Mouse (Mus musculus): ENCODE data around the gene Pik3r2.

The Pik3r2 gene

DNA sequence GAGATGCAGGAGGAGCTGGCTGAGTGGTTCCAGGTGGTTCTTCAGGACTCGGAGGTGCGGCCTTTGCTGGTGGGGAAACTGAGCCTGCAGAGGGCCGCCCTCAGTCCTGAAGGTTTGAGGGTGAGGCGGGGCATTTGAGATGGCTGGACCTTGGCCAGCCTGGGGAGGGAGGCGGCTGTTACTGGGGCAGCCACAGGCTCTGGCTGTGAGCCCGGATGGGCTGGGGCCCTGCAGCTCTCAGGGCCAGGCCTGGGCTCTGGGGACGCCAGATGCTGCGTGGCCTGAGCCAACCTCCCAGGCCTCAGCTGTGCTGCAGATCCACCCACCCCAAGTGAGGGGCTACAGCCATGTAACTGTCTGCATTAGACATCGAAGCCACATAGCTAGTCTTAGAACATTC lies 2.7 kb downstream of the Pik3r2 start:
- DNase-seq (ENCODE audit: low read depth, low spot score): no peak

DNA sequence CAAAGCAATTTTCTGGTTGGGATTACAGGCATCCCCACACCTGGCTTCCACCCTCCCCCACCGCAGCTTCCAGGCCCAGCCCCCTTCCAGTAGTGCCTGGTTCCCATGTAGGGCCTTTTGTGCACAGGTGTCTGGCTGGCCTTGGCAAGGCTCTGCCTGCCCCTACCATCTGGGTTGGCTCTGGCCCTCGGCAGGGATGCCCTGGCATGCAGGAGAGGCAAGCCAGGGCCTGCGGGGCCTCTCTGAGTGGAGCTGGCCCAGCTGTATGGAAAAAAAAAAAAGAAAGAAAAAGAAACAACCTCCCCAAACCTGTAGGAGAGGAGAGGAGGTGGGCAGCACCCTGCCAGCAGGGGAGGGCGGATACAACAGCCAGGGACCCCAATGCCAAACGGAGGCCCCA lies 3.1 kb downstream of the Pik3r2 start:
- no peak for DNase-seq (ENCODE audit: low read depth, low spot score)

DNA sequence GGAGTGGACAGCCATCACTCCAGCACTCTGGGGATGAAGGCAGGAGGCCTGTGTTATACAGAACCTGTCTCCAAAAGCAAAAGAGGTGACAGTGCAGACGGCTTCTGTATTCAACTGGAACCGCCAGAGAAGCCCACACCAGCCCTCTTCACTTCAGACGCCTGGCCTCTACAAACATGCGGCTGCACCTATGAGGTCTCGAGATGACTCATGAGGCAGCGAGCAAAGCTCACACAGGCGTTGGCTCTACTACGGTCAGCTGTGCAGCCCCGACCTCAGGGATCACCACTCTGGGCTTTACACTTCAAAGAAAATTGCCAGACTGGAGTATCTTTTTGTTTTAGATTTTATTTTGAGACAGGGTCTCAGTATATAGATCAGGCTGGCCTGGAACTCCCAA lies 3.6 kb downstream of the Pik3r2 start:
- no peak for DNase-seq (ENCODE audit: low read depth, low spot score)

DNA sequence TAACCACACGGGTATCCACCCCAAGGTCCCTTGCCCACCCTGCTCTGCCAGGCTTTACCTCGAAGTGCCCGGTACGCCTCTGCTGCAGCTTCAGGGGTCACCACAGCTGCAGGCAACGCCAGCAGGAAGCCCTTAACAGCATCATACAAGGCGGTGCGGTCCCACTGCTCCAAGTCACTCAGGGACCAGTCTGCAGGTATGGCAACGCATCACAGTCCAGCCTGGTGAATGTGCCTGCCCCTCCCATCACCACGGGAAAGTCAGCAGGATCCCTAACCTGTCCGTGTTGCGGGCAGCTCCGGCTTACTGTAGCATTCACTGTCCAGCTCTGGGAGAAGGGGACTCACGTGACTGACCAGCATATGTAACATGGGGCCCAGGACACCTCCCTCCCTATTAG lies 4.4 kb downstream of the Pik3r2 start:
- DNase-seq (ENCODE audit: low read depth, low spot score): no peak

DNA sequence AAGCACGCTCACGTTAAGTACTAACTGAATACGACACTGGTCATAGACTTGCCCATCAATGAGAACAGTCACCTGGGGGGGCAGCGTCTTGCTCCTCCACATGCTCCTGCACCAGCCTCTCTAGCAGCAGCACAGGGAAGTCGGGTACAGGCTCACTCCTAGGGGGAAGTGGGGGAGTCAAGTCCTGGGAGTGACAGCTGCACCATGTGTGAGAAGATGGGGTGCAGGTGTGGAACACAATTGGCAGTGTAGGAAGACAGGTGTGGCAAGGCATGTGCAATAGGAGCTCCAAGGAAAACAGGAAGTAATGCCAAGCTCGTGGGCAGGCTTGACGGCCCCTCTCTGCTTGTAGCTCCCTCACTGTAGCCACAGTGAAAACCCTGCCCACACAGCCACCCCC lies 5.3 kb downstream of the Pik3r2 start:
- no peak for DNase-seq (ENCODE audit: low read depth, low spot score)

DNA sequence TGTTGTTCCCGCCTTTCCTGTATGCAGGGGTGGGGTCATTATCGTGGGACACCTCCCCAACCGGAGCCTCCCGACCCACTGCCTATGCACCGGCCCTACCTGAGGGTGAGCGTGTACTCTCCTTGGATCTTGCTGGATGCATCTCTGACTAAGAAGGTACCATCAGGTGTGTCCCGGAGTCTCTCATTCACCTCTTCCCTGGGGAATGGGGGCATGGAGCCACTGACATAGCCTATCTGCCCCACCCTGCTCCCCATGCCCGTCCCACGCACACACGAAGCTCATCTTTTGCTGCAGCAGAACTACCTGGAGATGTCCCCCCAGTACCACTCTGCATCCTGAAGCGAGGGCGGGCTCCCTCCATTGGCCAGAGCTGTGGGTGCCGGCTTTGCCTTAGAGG lies 5.8 kb downstream of the Pik3r2 start:
- DNase-seq (ENCODE audit: low read depth, low spot score): no peak

DNA sequence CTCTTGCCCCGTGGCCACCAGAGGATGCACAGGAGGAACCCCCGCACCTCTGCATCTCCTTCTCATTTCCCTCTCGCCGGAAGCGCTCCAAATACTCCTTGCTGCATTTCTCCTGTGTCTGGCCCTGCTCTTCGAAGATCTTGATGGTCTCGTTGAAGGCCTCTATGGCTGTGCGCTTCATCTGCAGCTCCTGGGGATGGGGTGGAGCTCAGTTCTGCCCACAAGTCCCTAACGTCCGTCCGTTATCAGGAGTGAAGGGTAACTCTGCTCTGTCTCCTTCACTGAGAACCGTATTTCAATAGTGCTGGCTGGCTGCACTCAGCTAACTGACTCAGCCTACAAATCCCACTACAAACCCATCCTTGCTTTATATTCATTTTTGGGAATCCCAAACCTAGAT lies 6.7 kb downstream of the Pik3r2 start:
- no peak for DNase-seq (ENCODE audit: low read depth, low spot score)

DNA sequence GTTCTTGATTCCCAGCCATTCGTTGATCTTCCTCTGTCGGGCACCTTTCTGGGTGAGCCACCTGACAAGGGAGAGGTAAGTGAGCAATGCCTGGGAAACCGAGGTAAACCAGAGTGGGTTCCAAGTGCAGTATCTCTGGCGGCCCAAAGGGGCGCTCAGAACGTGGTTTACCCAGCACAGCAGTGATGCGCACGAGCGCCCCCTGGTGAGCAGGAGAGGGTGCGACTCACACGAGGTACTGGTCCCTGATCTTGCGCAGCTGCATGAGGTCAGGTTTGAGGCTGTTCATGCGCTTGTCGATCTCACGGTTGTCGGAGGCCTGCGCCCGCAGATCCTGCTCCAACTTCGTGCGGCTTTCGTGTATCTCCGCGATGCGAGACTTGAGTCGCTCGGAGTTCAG lies 7.2 kb downstream of the Pik3r2 start:
- DNase-seq (ENCODE audit: low read depth, low spot score): peak; percentile 100

DNA sequence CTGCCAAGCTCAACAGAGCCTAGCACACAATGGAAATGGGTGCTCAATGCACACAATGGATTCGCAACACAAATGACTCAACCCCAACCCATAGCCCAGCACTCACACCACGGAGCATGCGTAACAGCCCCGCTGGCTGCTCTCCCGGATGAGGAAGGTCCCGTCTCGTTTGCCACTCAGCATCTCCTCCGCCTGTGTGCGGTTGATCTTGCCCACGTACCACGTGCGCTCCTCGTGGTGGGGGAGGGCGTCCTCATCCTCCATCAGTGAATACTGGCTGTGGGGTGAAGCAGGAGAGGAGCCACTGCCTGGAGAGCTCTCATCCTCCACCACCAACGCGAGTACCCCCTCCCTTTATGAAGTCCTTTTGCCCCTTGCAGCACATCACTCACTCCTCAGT lies 7.6 kb downstream of the Pik3r2 start:
- DNase-seq (ENCODE audit: low read depth, low spot score): peak; percentile 90

DNA sequence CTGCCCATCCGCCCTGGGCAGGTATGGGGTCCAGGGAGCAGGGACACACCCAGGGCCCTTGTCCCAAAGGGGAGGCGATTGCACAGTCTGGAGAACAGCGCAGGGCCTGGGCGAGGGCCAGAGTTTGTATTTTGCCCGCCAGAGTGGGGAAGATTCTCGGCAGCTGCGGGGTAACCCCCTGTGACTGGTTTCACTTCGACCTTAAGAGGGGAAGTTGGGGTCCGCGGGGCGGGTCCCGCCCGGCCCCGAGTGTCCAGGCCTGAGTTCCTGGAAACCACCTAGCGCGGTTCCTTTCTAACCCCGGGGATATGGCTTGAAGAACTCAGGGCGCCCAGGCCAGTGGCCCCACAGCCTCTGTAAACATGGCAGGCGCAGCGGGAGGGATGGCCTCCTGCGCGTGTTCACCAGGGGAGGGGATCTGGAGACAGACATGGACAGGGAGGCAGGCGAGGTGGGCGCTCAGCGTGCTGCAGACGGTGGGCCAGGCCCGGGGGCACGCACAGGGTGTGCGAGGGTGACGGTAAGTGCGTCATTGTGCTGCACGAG lies 8.2 kb downstream of the Pik3r2 start:
- no peak for DNase-seq (ENCODE audit: low read depth, low spot score)

DNA sequence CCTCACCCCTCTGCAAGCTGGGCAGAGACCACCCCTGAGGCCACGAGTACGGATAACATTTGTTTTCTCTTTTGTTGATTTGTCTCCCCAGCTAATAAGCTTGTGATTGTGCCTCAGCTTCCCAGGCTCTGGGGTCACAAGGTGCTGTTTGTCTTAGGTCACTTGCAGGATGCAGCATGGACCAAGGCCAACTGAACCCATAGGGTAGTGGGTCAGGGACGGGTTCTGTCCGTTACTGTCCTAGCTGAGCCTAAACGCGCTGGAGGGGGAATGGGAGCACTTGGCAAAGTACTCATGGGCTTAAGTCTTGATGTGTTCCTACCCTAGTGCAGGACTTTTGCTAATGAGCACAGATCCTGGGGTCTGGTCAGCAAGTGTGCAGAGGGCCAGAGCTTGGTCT lies 9.0 kb downstream of the Pik3r2 start:
- no peak for DNase-seq (ENCODE audit: low read depth, low spot score)

DNA sequence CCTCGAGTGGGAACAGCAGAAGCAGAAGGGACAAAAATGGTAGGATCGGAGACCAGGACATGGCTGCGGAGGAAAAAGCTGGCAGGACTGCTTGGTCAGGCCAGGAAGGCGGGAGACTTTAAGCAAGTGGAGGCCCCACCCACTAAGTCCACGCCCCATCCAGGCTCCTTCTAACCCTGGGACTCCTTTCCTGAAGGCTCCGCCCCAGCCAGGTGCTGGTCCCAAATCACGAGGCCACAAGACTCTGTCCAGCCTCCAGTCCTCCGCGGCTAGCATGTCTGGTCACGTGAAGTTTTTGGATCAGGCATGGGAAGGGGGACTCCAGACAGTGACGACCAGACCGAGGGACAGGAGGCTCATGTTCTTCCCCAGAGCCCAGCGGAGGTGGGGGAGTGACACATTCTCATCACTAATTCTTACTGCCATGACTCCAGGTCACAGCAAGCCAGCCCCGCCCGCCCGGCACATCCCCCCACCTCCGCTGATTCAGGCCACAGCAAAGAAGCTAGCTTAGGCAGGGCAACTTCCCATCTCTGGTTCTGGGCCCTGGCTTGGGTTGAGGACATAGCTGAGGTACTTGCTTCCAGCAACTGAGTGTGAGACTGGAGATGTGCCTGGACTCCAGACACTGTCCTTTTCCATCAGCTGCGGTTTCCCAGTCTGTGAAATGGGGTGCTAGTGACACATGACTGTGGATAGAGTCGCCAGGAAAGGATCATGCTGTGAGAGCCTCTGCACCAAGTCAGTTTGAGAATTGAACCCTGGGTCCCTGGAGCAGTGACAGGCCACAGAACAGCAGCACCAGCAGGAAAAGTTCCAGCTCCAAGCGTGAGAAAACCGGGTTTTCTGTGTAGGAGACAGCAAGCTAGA lies 9.7 kb downstream of the Pik3r2 start:
- peak; percentile 88 for DNase-seq (ENCODE audit: low read depth, low spot score)

DNA sequence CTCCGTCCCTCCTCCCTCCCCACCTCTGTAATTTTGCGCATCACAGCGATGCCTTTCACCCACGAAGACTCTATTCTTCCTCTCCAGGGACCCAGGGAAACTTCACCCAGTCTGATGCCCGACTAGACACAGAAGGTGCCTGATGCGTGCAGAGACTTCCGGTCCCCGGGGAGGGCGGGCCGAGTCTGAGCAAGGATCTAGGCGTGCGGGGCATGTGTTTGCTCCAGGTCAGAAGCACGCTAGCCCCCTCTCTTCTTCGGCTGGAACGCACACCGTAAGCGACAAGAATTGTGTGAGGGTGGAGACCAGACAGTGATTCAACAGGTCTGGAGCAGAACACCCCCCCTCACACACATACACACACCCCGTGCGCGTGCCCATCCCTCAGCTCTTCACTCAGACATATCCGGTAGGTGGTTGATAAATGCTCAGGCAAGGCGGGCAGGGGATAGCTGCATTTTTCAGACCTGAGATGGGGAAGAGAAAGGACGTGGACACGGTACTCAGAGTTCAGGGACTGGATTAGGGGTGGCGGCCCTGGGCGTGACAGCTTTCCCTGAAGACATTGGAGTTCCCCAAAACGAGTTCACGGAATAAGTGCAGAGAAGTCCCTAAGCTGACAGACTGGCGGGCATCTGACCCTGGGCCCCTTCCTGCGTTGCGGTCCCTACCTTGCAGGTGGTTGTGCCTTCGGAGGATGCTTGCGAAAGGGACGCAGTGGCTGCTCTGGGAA lies 10.5 kb downstream of the Pik3r2 start:
- no peak for DNase-seq (ENCODE audit: low read depth, low spot score)

DNA sequence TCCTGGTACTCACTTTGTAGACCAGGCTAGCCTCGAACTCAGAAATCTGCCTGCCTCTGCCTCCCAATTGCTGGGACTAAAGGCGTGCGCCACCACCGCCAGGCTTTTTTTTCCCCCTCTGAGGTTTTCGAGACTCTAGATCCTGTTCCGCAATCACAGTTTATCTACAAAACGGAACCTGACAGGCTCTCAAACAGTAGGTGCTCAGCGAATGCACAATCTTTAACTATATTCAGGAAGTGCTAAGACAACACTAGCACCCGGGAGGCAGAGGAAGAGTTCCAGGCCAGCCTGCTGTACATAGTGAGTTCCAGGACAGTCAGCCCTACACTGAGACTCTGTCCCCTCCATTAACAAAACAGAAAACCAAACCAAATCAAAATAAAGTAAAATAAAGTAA lies 11.2 kb downstream of the Pik3r2 start:
- no peak for DNase-seq (ENCODE audit: low read depth, low spot score)

DNA sequence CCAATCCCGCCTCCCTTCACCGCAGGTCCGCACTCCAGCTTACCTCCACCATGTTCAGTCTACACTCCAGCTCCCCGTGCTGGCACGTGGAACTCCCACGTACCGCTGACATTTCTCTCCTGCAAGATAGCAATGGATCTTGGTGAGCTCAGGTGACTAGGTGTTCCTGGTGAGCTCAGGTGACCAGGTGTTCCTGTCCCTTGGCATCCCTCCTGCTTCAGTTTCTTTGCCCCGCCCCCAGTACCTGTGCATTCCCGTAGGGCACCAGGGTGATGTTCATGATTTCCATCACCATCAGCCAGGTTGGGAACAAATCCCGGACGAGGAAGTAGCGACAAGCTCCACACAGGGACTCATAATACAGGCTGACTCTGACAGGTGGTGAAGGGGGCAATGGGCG lies 11.8 kb downstream of the Pik3r2 start:
- no peak for DNase-seq (ENCODE audit: low read depth, low spot score)

DNA sequence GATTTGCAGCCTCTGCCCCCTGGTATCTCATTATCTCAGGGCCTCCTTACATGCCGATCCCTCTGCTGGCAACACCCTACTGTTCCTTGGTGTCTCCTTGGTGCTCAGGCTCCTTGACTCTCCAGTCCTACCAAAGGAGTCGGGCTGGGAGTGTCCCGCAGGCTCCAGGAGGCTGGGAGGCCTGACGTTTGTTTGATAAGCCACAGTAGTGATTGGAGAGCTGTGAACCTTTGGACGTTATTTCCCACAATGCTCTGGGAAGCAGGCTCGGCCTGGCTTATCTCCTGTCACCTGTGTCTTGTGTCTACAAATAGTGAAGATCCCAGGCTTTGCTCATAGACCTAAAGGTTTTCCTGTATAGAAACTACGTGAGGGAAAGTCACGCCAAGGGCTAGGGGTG lies 12.5 kb downstream of the Pik3r2 start:
- DNase-seq (ENCODE audit: low read depth, low spot score): no peak

DNA sequence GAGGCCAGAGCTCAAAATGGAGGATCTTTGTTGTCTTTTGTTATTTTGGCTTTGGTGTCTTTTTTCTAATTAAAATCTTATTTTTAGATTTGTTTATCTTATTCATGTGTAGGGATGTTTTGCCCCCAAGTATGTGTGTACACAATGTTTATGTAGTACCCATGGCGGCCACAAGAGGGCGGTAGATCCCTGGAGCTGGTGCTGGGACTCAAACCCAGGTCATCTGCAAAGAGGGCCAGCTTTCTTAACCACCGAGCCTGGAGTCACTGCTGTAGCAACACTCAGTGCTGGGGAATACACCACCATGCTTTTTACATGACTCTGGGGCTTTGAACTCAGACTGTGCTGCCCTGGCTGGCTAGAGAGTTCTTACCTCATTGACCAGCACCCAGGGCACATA lies 13.2 kb downstream of the Pik3r2 start:
- DNase-seq (ENCODE audit: low read depth, low spot score): peak; percentile 81

DNA sequence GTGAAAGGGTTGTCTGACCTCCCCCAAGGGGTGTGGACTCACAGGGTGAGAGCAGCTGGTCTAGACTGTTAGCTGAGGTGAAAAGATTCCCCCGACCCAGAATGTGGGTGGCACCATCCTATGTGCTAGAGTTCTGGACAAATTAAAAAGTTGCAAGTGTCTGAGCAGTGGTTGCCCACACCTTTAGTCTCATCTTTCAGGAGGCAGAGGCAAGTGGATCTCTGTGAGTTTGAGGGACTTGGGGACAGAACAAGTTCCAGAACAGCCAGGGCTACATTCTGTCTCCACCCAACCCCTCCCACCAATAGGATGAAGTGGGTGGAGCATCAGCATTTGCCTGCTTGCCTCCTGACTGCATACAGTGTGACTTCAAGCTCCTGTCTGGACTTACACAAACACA lies 14.4 kb downstream of the Pik3r2 start:
- DNase-seq (ENCODE audit: low read depth, low spot score): peak; percentile 61

DNA sequence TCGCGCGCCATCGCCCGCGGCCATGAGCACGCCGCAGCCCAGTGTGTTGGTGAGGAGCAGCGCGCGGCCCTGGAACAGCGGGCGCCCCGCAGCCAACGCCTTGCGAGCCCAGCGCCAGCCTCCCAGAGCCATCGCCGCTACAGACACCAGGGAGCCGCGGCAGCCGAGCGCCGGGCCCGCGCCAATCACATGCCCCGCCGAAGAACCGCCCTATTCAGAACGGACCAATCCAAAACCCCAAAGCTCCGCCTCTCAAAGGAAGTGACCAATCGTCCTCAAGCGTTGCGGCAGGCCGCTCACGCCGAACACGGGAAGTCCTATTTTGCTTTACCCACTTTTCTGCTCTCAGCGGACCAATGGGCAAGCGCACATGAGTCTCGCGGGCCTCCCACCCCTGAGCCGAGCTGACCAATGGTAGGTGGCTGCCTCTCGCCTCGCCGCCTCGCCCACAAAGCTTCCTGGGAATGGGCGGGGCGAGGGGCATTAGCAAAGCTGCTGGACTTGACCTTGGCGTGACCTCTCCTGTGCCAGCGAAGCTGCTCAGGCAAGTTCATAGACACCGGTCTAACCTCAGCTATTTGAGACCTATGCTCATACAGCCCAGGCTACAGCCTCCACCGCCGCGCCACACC lies 15.6 kb downstream of the Pik3r2 start, which contains the start of gene Mpv17l2:
TSS of gene Mpv17l2 (minus strand) at position 172 of the 632 bp plus-strand sequence.
- DNase-seq (ENCODE audit: low read depth, low spot score): peak; percentile 100

DNA sequence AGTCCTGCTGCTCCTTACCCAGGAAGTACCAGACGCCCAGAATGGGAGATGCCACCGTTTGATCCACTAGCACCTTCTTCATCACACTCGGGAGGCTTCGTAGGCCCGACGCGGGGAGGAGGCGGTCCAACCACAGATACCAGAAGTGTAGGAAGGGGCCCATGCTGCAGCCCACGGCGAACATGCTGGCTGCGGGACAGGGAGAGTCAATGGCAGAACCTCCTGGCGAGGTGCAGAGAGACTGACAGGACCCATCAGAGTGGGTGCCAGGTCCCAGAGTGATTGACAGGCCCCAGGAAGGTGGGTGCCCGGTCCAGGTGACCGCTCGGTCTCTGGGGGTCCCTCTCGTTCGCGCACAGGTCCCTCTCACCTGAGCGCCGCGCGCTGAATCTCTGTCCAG lies 16.2 kb downstream of the Pik3r2 start:
- no peak for DNase-seq (ENCODE audit: low read depth, low spot score)

DNA sequence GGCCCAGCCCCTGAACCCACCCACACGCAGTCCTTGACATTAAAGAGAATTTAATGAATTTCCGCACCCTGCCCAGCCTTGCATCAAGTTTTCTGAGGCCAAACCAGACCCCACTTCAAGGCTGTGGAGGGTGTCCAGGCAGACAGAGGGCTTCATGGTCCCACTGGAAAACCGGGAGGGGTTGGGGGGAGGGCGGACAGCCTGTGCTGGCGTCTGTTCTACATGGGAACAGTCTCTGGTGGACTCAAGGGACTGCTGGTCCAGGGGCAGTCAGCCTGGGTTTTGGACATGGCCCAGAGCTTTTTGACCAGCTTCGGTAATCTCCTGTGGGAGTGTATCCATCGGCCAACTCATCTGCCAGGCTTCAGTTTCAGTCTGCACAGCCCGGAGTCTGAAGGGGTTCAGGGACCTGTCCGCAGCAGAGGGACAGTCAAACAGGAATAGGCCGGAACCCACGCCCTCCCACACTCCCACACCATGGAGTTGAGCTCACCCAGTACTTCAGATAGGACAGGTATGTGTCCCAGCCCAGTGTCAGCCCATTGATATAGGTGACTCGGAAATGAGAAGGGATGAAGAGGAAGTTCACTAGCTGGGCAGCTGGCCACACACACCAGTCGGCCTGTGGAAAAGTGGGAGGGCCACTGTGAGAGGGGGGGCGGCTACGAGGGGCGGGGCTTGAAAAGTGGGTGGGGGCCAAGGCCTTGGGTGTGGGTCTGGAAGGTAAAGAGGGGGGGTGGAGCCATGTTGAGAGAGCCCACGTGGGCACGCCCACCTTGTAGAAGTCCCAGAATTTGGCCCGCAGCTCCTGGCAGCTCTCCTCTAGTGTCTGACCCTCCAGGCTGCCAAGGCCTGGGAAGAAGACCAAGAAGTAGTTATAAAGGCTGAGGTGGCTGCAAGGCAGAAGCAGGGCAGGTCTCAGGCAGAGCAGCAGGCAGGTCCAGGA lies 17.6 kb downstream of the Pik3r2 start:
- peak; percentile 78 for DNase-seq (ENCODE audit: low read depth, low spot score)

All from ES-CJ7 (cell line).